Mouse (Mus musculus): ENCODE data around the gene Il1f8. TPM values are rescaled to one million over a fixed set of nuclear protein-coding genes. Genes with fewer than 3 reads are reported as not detected.

Gene Il1f8
- not detected in 2 replicates for polyA plus RNA-seq (2015; fragmentation: Nextera tagmentation; extraction: Ambion mirVana)

DNA sequence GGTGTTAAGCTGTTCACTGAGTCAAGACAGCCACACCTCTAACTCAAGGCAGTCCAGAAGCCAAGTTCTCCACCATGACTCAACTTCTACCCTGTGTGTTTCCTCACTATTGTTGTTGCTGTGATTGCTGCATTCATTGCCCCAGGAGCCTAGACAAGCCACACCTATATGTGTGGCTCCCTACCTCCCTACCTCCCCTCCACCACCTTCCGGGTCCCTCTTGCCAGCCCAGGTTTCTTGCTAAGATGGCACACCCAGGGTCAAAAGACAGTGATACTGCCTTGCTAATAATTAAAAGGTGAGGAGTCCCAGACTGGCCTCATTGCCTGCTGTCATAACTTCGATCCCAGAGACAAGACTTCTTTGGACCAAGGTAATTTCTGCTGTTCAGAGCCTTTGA is at the start of gene Il1f8:
TSS of gene Il1f8 (plus strand) at position 301 of the 400 bp plus-strand sequence.

DNA sequence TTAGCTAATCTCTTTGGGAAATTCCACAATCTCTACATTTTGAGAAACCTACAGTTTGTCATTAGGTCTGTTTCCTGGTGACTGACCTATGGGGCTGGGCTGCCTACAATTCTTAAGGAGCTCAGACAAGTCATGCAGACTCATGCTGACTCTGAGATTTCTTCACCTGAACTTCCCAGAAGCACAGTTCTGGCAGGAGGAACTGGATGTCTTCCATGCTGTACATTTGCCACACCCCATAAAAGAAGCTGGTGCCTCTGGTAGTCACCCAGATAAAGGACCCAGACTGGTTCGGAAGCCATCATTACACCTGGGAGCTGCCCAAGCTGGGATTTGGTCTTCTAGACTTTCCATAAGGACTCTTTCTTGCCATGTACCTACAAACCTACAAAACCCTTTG is 33.2 kb downstream of the Il1f8 start, which contains the start of gene Il1f9:
TSS of gene Il1f9 (plus strand) at position 301 of the 400 bp plus-strand sequence.

Other genes with a start within 250 kb of the Il1f8 start
- 1.8 and 2.3 TPM in 2 replicates for gene Hnmt, start 103.8 kb upstream of the Il1f8 start, polyA plus RNA-seq (2015; fragmentation: Nextera tagmentation; extraction: Ambion mirVana)
- gene Tbpl2, start 56.6 kb upstream of the Il1f8 start, polyA plus RNA-seq (2015; fragmentation: Nextera tagmentation; extraction: Ambion mirVana): not detected in 2 replicates
- gene Il1f9, start 33.3 kb downstream of the Il1f8 start, polyA plus RNA-seq (2015; fragmentation: Nextera tagmentation; extraction: Ambion mirVana): 5.7 and 7.7 TPM in 2 replicates
- gene Il1f6, start 62.3 kb downstream of the Il1f8 start, polyA plus RNA-seq (2015; fragmentation: Nextera tagmentation; extraction: Ambion mirVana): not detected in 2 replicates
- not detected in 2 replicates for gene Il1f5, start 123.8 kb downstream of the Il1f8 start, polyA plus RNA-seq (2015; fragmentation: Nextera tagmentation; extraction: Ambion mirVana)
- not detected in 2 replicates for gene Il1f10, start 138.0 kb downstream of the Il1f8 start, polyA plus RNA-seq (2015; fragmentation: Nextera tagmentation; extraction: Ambion mirVana)
- 6.5 and 6.7 TPM in 2 replicates for gene Il1rn, start 183.7 kb downstream of the Il1f8 start, polyA plus RNA-seq (2015; fragmentation: Nextera tagmentation; extraction: Ambion mirVana)
- gene Psd4, start 214.4 kb downstream of the Il1f8 start, polyA plus RNA-seq (2015; fragmentation: Nextera tagmentation; extraction: Ambion mirVana): 7.8 and 10.1 TPM in 2 replicates